Mouse (Mus musculus) lung, postnatal 0 days (tissue): ENCODE results near the gene Zranb3.

Experiments used
- CTCF ChIP-seq: IDR thresholded peaks from 2 replicates; pipeline ENCODE4 v1.5.1; 2016; ENCODE audit warnings: antibody characterized with exemption, mild to moderate bottlenecking
- EP300 ChIP-seq: IDR thresholded peaks from 2 replicates; pipeline ENCODE4 v1.6.1; 2016; ENCODE audit warnings: antibody characterized with exemption, mild to moderate bottlenecking, control low read depth

- TF ChIP-seq CTCF (no peak), EP300 (no peak)
These were observed 40.7 kb downstream of the Zranb3 start for GRCm38 (mm10) chr1:128062167-128062566.
